Mouse (Mus musculus) CH12.LX (cell line): Measurements from ENCODE around the gene Bak1. TPM values are rescaled to one million over a fixed set of nuclear protein-coding genes. Genes with fewer than 3 reads are reported as not detected.

Experiments
- DNase-seq: peaks from one replicate; pipeline ENCODE4 v3.0.0-alpha.2; 2013; ENCODE audit errors: extremely low read depth
- H3K27ac ChIP-seq: 2 replicates; pipeline ENCODE4 v1.5.1; 2012; ENCODE audit warnings: low read depth, mild to moderate bottlenecking, control low read depth, moderate library complexity; ENCODE audit not compliant: insufficient read depth
- H3K27me3 ChIP-seq: replicated peaks from 2 replicates; pipeline ENCODE3; 2012; ENCODE audit warnings: inconsistent platforms
- H3K36me3 ChIP-seq, 2 experiments: replicated peaks in 1 of 2; 2 replicates each; pipeline versions ENCODE3 to v1.6.1; 2012; ENCODE audit warnings: inconsistent platforms in 1 of 2, low read length in 1 of 2, mild to moderate bottlenecking in 1 of 2, mixed read lengths in 1 of 2, moderate library complexity in 1 of 2; ENCODE audit not compliant: control insufficient read depth in 1 of 2, insufficient read depth in 1 of 2
- H3K4me1 ChIP-seq, 2 experiments: 2 replicates each; pipeline ENCODE4 v1.6.1; 2012; ENCODE audit warnings: inconsistent platforms in 1 of 2, moderate library complexity in 1 of 2; ENCODE audit not compliant: insufficient read depth in 2 of 2, control insufficient read depth in 1 of 2
- H3K4me2 ChIP-seq: 2 replicates; pipeline ENCODE4 v1.6.1; 2012; ENCODE audit warnings: low read depth, mild to moderate bottlenecking, control low read depth; ENCODE audit not compliant: poor library complexity, insufficient read depth, severe bottlenecking
- H3K4me3 ChIP-seq, 3 experiments: fragments of 150-350 bp in 1 of 3; sonication (generic) in 1 of 3; replicated peaks in 1 of 3; 2 replicates each; pipeline versions ENCODE3 to v1.5.1; 2011 to 2012; ENCODE audit warnings: low read depth in 2 of 3, low read length in 2 of 3, mild to moderate bottlenecking in 2 of 3, moderate library complexity in 2 of 3, control low read depth in 1 of 3, improper control_type of control experiment in 1 of 3, inconsistent platforms in 1 of 3, mixed read lengths in 1 of 3; ENCODE audit not compliant: poor library complexity in 1 of 3
- H3K79me2 ChIP-seq: replicated peaks from 2 replicates; pipeline ENCODE4 v1.6.1; 2012; ENCODE audit warnings: mild to moderate bottlenecking, moderate library complexity; ENCODE audit not compliant: control insufficient read depth, poor library complexity, insufficient read depth, severe bottlenecking; ENCODE audit errors: extremely low read depth
- H3K9ac ChIP-seq: 2 replicates; pipeline ENCODE4 v1.6.1; 2012; ENCODE audit warnings: low read depth, mild to moderate bottlenecking, control low read depth, moderate library complexity; ENCODE audit not compliant: insufficient read depth
- H3K9me3 ChIP-seq: replicated peaks from 2 replicates; pipeline ENCODE3; 2012; ENCODE audit warnings: low read length, inconsistent platforms, mixed read lengths
- BHLHE40 ChIP-seq: IDR thresholded peaks from 2 replicates; pipeline ENCODE4 v1.6.1; 2011; ENCODE audit warnings: mild to moderate bottlenecking, low read depth, low read length, improper control_type of control experiment
- CHD1 ChIP-seq: IDR thresholded peaks from 2 replicates; pipeline ENCODE4 v1.6.1; 2012; ENCODE audit warnings: low read depth, low read length, improper control_type of control experiment, inconsistent platforms
- E2F4 ChIP-seq: IDR thresholded peaks from 2 replicates; pipeline ENCODE4 v1.6.1; 2011; ENCODE audit warnings: low read depth, low read length, improper control_type of control experiment; ENCODE audit not compliant: insufficient replicate concordance
- ELF1 ChIP-seq: IDR thresholded peaks from 2 replicates; pipeline ENCODE4 v1.6.1; 2014; ENCODE audit warnings: low read depth, mild to moderate bottlenecking, inconsistent platforms, low read length, improper control_type of control experiment
- IRF4 ChIP-seq: IDR thresholded peaks from 2 replicates; pipeline ENCODE4 v1.6.1; 2014; ENCODE audit warnings: low read depth, mild to moderate bottlenecking, inconsistent platforms, low read length, improper control_type of control experiment
- JUND ChIP-seq: conservative IDR thresholded peaks from 2 replicates; pipeline ENCODE4 v1.6.1; 2011; ENCODE audit warnings: low read depth, low read length, improper control_type of control experiment
- MAFK ChIP-seq: IDR thresholded peaks from 2 replicates; pipeline ENCODE4 v1.6.1; 2011; ENCODE audit warnings: low read length, improper control_type of control experiment; ENCODE audit not compliant: insufficient replicate concordance
- MAX ChIP-seq: IDR thresholded peaks from 2 replicates; pipeline ENCODE4 v1.6.1; 2011; ENCODE audit warnings: low read length, improper control_type of control experiment
- MEF2A ChIP-seq: IDR thresholded peaks from 2 replicates; pipeline ENCODE4 v1.6.1; 2014; ENCODE audit warnings: low read depth, mild to moderate bottlenecking, inconsistent platforms, low read length, improper control_type of control experiment, borderline replicate concordance
- MXI1 ChIP-seq: IDR thresholded peaks from 2 replicates; pipeline ENCODE4 v1.6.1; 2011; ENCODE audit warnings: mild to moderate bottlenecking, low read depth, low read length, improper control_type of control experiment
- MYC ChIP-seq: IDR thresholded peaks from 2 replicates; pipeline ENCODE4 v1.6.1; 2011; ENCODE audit warnings: low read depth, mild to moderate bottlenecking, improper control_type of control experiment, low read length
- NELFE ChIP-seq: IDR thresholded peaks from 2 replicates; pipeline ENCODE4 v1.6.1; 2011; ENCODE audit warnings: low read depth, low read length, improper control_type of control experiment
- NRF1 ChIP-seq: IDR thresholded peaks from 2 replicates; pipeline ENCODE4 v1.6.1; 2014; ENCODE audit warnings: low read depth, mild to moderate bottlenecking, inconsistent platforms, low read length, improper control_type of control experiment, moderate library complexity
- POLR2A ChIP-seq: IDR thresholded peaks from 2 replicates; pipeline ENCODE4 v1.6.1; 2011; ENCODE audit warnings: low read depth, mild to moderate bottlenecking, improper control_type of control experiment, low read length
- POLR2AphosphoS2 ChIP-seq: IDR thresholded peaks from 2 replicates; pipeline ENCODE4 v1.6.1; 2011; ENCODE audit warnings: low read depth, low read length, improper control_type of control experiment
- RCOR1 ChIP-seq: conservative IDR thresholded peaks from 2 replicates; pipeline ENCODE4 v1.6.1; 2012; ENCODE audit warnings: low read depth, mild to moderate bottlenecking, inconsistent platforms, low read length, improper control_type of control experiment
- SIN3A ChIP-seq: IDR thresholded peaks from 2 replicates; pipeline ENCODE4 v1.6.1; 2012; ENCODE audit warnings: low read length, improper control_type of control experiment, inconsistent platforms
- SMC3 ChIP-seq: IDR thresholded peaks from 2 replicates; pipeline ENCODE4 v1.6.1; 2011; ENCODE audit warnings: low read depth, low read length, improper control_type of control experiment
- TCF12 ChIP-seq: IDR thresholded peaks from 2 replicates; pipeline ENCODE4 v1.6.1; 2014; ENCODE audit warnings: low read depth, mild to moderate bottlenecking, inconsistent platforms, low read length, improper control_type of control experiment
- UBTF ChIP-seq: IDR thresholded peaks from 2 replicates; pipeline ENCODE4 v1.6.1; 2012; ENCODE audit warnings: low read depth, mild to moderate bottlenecking, inconsistent platforms, low read length, improper control_type of control experiment, moderate library complexity
- USF1 ChIP-seq: IDR thresholded peaks from 2 replicates; pipeline ENCODE4 v1.6.1; 2014; ENCODE audit warnings: low read depth, mild to moderate bottlenecking, inconsistent platforms, low read length, improper control_type of control experiment
- USF2 ChIP-seq: conservative IDR thresholded peaks from 2 replicates; pipeline ENCODE4 v1.6.1; 2011; ENCODE audit warnings: low read depth, low read length, improper control_type of control experiment
- ZMIZ1 ChIP-seq: IDR thresholded peaks from 2 replicates; pipeline ENCODE4 v1.6.1; 2012; ENCODE audit warnings: low read depth, mild to moderate bottlenecking, inconsistent platforms, low read length, improper control_type of control experiment
- dilution Hi-C: fragments of 300-500 bp; cut with MboI; formaldehyde crosslinking; loops from 2 replicates; pipeline ENCODE4 v1.14.3; 2020; ENCODE audit warnings: low sequenced_read_pairs; ENCODE audit not compliant: extremely low pct_unique_long_range_greater_than_20kb, extremely low pct_ligation_motif_present
- in situ Hi-C: fragments of 300-500 bp; cut with MboI; formaldehyde crosslinking; loops from 3 replicates; pipeline ENCODE4 v1.14.3; 2019; ENCODE audit warnings: low sequenced_read_pairs, low pct_ligation_motif_present, low pct_unique_long_range_greater_than_20kb, mixed read lengths
- polyA plus RNA-seq: library from polyadenylated mRNA; unstranded; fragments of >175 nt; gene quantifications from 2 replicates; pipeline ENCODE4 v1.2.1, GENCODE M21; 2012; ENCODE audit warnings: low read depth; ENCODE audit not compliant: insufficient read length
- total RNA-seq, 2 experiments: library from RNA; depleted of rRNA; stranded (reverse); fragments of 300-350 nt in 1 of 2; fragments of >200 nt in 1 of 2; gene quantifications; 2 replicates each; pipeline ENCODE4 v1.2.3; 2012 to 2014

The Bak1 gene
- total and polyA plus RNA-seq, 3 experiments: 57.3 to 140 (median 61.8) TPM

GRCm38 (mm10) chr17:27074849-27075745 lies 46.3 kb upstream of the Bak1 start:
- Histone ChIP-seq H3K36me3 (peaks cover 6 to 47% of the 10 kb centered on the region in 2 experiments), H3K4me3 (no peak overlapping the region), H3K4me1 (peaks cover 0 to 30% of the 10 kb centered on the region in 2 experiments; a peak in 2 of 4 replicates), H3K79me2 (no peaks in the 10 kb centered on the region), H3K9ac (no peak overlapping the region), H3K4me2 (no peak overlapping the region), H3K9me3 (peaks cover 9% of the 10 kb centered on the region), H3K27ac (no peak overlapping the region), H3K27me3 (no peaks in the 10 kb centered on the region)
- no peak for DNase-seq
- dilution Hi-C loops (no loop called here), in situ Hi-C loops (no loop called here)
- TF ChIP-seq E2F4: no peak
- TF ChIP-seq NRF1: no peak
- no peak for TF ChIP-seq POLR2A
- TF ChIP-seq JUND: no peak
- no peak for TF ChIP-seq SIN3A
- no peak for TF ChIP-seq BHLHE40
- TF ChIP-seq ELF1: no peak
- TF ChIP-seq RCOR1: no peak
- TF ChIP-seq TCF12: no peak
- TF ChIP-seq POLR2AphosphoS2: no peak
- no peak for TF ChIP-seq IRF4
- TF ChIP-seq SMC3: no peak
- TF ChIP-seq NELFE: no peak

DNA sequence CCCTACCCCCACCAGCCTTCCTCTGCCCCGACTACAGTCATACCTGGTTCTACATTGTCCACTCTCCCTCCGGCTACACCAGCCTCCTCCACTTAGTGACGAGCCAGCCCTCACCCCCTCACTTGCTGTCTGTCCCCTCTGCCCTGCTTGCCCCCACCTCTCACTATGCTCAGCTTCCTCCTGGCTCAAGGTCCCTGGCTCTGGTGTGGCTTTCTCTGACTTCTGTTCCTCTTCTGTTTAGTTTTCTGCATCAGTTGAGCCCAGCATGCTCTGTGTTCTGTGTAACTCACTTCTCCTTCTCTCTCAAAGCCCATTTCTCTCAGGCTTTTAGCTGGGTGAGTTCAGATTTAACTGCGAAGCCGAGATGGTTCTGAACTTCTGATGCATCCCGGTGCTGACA lies 45.4 kb upstream of the Bak1 start:
- H3K79me2 ChIP-seq: no peaks in the 10 kb centered on the region
- H3K27ac ChIP-seq: no peak overlapping the region
- peaks cover 6 to 47% of the 10 kb centered on the region in 2 experiments for H3K36me3 ChIP-seq
- in situ Hi-C loops: no loop called here
- no peak for DNase-seq
- H3K9ac ChIP-seq: no peak overlapping the region
- peaks cover 9% of the 10 kb centered on the region for H3K9me3 ChIP-seq
- no peaks in the 10 kb centered on the region for H3K27me3 ChIP-seq
- dilution Hi-C loops: no loop called here
- no peak for TF ChIP-seq ZMIZ1
- TF ChIP-seq MEF2A: no peak
- no peak for TF ChIP-seq USF1
- TF ChIP-seq MAFK: no peak
- TF ChIP-seq USF2: no peak
- TF ChIP-seq CHD1: no peak
- no peak for TF ChIP-seq MYC
- no peak for TF ChIP-seq UBTF
- TF ChIP-seq POLR2A: no peak
- TF ChIP-seq MXI1: no peak
- no peak for TF ChIP-seq MAX
- no peak for TF ChIP-seq E2F4
- TF ChIP-seq, all 38 proteins: peak for 0
- Histone ChIP-seq H3K4me1 (peaks cover 2 to 38% of the 10 kb centered on the region in 2 experiments; a peak in 2 of 4 replicates), H3K4me3 (no peak overlapping the region), H3K4me2 (no peak overlapping the region)
